Mouse (Mus musculus) lung, embryonic 14.5 days (tissue): ENCODE measurements at regions not wholly inside any gene's neighbourhood (a gene's known extent, or its start where the extent isn't known, plus 50 kb on each side); places are given as distances from the start of the nearest gene placed in this dataset.

Experiments
- ATAC-seq: fragments of 200-750 bp; cut with Nextera tagmentation; 2 replicates; pipeline ENCODE4 v1.8.0; 2017; ENCODE audit warnings: mild to moderate bottlenecking, moderate TSS enrichment, moderate library complexity; ENCODE audit not compliant: insufficient read depth
- DNase-seq: peaks from one replicate; pipeline ENCODE4 v3.0.0-alpha.2; 2015
- H3K27ac ChIP-seq: fragments of 300-500 bp; sonication (generic); 2 replicates; pipeline ENCODE4 v1.5.1; 2014; ENCODE audit warnings: low read depth, mild to moderate bottlenecking, moderate library complexity
- H3K27me3 ChIP-seq: fragments of 300-500 bp; sonication (generic); 2 replicates; pipeline ENCODE4 v1.6.1; 2014; ENCODE audit warnings: low read length, control low read depth; ENCODE audit not compliant: insufficient read depth
- H3K36me3 ChIP-seq: fragments of 300-500 bp; sonication (generic); 2 replicates; pipeline ENCODE4 v1.6.1; 2014; ENCODE audit warnings: control low read depth; ENCODE audit not compliant: insufficient read depth
- H3K4me1 ChIP-seq: fragments of 300-500 bp; sonication (generic); 2 replicates; pipeline ENCODE4 v1.6.1; 2014; ENCODE audit warnings: antibody characterized with exemption, control low read depth; ENCODE audit not compliant: insufficient read depth
- H3K4me2 ChIP-seq: fragments of 300-500 bp; sonication (generic); 2 replicates; pipeline ENCODE4 v1.6.1; 2014; ENCODE audit warnings: mild to moderate bottlenecking
- H3K4me3 ChIP-seq: fragments of 300-500 bp; sonication (generic); 2 replicates; pipeline ENCODE4 v1.5.1; 2014; ENCODE audit warnings: low read depth, low read length
- H3K9ac ChIP-seq: fragments of 300-500 bp; sonication (generic); 2 replicates; pipeline ENCODE4 v1.6.1; 2014
- H3K9me3 ChIP-seq: fragments of 300-500 bp; sonication (generic); 2 replicates; pipeline ENCODE4 v1.6.1; 2016; ENCODE audit warnings: low read depth, low read length, control low read depth
- CTCF ChIP-seq: IDR thresholded peaks from 2 replicates; pipeline ENCODE4 v1.5.1; 2016; ENCODE audit warnings: antibody characterized with exemption, low read depth
- WGBS: fragments of 180-500 bp; shearing (Covaris S2); extraction: QIAGEN DNeasy Blood & Tissue Kit; methylation state at CpG from one replicate; pipeline ENCODE4 v1.1.7; 2014; 5-methylcytosine and 5-hydroxymethylcytosine counted together

- no peak overlapping the region for H3K4me2 ChIP-seq
- no peak overlapping the region for H3K4me3 ChIP-seq
- no peak for TF ChIP-seq CTCF
- 76% methylated on average over 6 of the region's 6 CpGs for WGBS
- no peaks in the 10 kb centered on the region for H3K9me3 ChIP-seq
- H3K9ac ChIP-seq = no peak overlapping the region
- ATAC-seq (no peak), DNase-seq (no peak)
- no peaks in the 10 kb centered on the region for H3K36me3 ChIP-seq
- H3K4me1 ChIP-seq = no peaks in the 10 kb centered on the region
- no peak overlapping the region for H3K27ac ChIP-seq
- no peaks in the 10 kb centered on the region for H3K27me3 ChIP-seq
These were observed 51.3 kb upstream of the Mki67 start for GRCm38 (mm10) chr7:135767493-135767892.

- H3K27me3 ChIP-seq = no peaks in the 10 kb centered on the region
- H3K9ac ChIP-seq = no peak overlapping the region
- 88% methylated on average over 11 of the region's 11 CpGs for WGBS
- H3K36me3 ChIP-seq = no peaks in the 10 kb centered on the region
- no peak for TF ChIP-seq CTCF
- ATAC-seq (no peak), DNase-seq (no peak)
- no peak overlapping the region for H3K4me3 ChIP-seq
- no peak overlapping the region for H3K4me2 ChIP-seq
- H3K9me3 ChIP-seq = no peaks in the 10 kb centered on the region
- no peak overlapping the region for H3K27ac ChIP-seq
- no peaks in the 10 kb centered on the region for H3K4me1 ChIP-seq
These were observed 51.9 kb upstream of the Mki67 start for GRCm38 (mm10) chr7:135768064-135768463.

GRCm38 (mm10) chr7:135768592-135768991 lies 52.4 kb upstream of the Mki67 start:
- no peaks in the 10 kb centered on the region for H3K36me3 ChIP-seq
- no peaks in the 10 kb centered on the region for H3K27me3 ChIP-seq
- H3K4me2 ChIP-seq = no peak overlapping the region
- 4% methylated on average over 3 of the region's 3 CpGs for WGBS
- no peaks in the 10 kb centered on the region for H3K9me3 ChIP-seq
- no peaks in the 10 kb centered on the region for H3K4me1 ChIP-seq
- H3K9ac ChIP-seq = no peak overlapping the region
- no peak overlapping the region for H3K27ac ChIP-seq
- DNase-seq = peak; percentile 96
- ATAC-seq = peak; percentile 80
- TF ChIP-seq CTCF = peak; percentile 87
- no peak overlapping the region for H3K4me3 ChIP-seq

- H3K4me1 ChIP-seq = no peaks in the 10 kb centered on the region
- WGBS = 52% methylated on average over 21 of the region's 21 CpGs
- no peaks in the 10 kb centered on the region for H3K27me3 ChIP-seq
- H3K4me3 ChIP-seq = no peak overlapping the region
- no peak overlapping the region for H3K27ac ChIP-seq
- no peaks in the 10 kb centered on the region for H3K36me3 ChIP-seq
- DNase-seq (peak; percentile 26), ATAC-seq (no peak)
- no peak for TF ChIP-seq CTCF
- H3K9ac ChIP-seq = no peak overlapping the region
- H3K4me2 ChIP-seq = 0 out of 2 replicates have a peak overlapping the region, but pooled peaks have one; percentile 10
- no peaks in the 10 kb centered on the region for H3K9me3 ChIP-seq
These were observed 53.0 kb upstream of the Mki67 start for GRCm38 (mm10) chr7:135769082-135769673.

- Histone ChIP-seq H3K4me1 (no peaks in the 10 kb centered on the region), H3K27me3 (no peaks in the 10 kb centered on the region), H3K36me3 (no peaks in the 10 kb centered on the region), H3K9ac (no peak overlapping the region), H3K4me2 (no peak overlapping the region), H3K9me3 (no peaks in the 10 kb centered on the region), H3K4me3 (no peak overlapping the region), H3K27ac (no peak overlapping the region)
- ATAC-seq (no peak), DNase-seq (no peak)
- 67% methylated on average over 6 of the region's 6 CpGs for WGBS
- no peak for TF ChIP-seq CTCF
These were observed 53.9 kb upstream of the Mki67 start for GRCm38 (mm10) chr7:135770051-135770450.

GRCm38 (mm10) chr7:135775832-135776433 lies 59.8 kb upstream of the Mki67 start:
- Histone ChIP-seq H3K27ac (no peak overlapping the region), H3K36me3 (no peaks in the 10 kb centered on the region), H3K4me3 (no peak overlapping the region), H3K4me1 (no peaks in the 10 kb centered on the region), H3K4me2 (no peak overlapping the region), H3K27me3 (no peaks in the 10 kb centered on the region), H3K9me3 (no peaks in the 10 kb centered on the region), H3K9ac (no peak overlapping the region)
- no peak for TF ChIP-seq CTCF
- DNase-seq (no peak), ATAC-seq (no peak)
- WGBS = 50% methylated on average over 7 of the region's 7 CpGs

- Histone ChIP-seq H3K4me1 (no peaks in the 10 kb centered on the region), H3K36me3 (no peaks in the 10 kb centered on the region), H3K9ac (no peak overlapping the region), H3K27me3 (no peaks in the 10 kb centered on the region), H3K4me3 (no peak overlapping the region), H3K4me2 (no peak overlapping the region), H3K27ac (no peak overlapping the region), H3K9me3 (no peaks in the 10 kb centered on the region)
- 73% methylated on average over 1 of the region's 1 CpGs for WGBS
- no peak for ATAC-seq
- DNase-seq = no peak
- TF ChIP-seq CTCF = no peak
These were observed 74.0 kb upstream of the Mki67 start for GRCm38 (mm10) chr7:135790167-135790566.

GRCm38 (mm10) chr7:135790978-135791377 lies 74.8 kb upstream of the Mki67 start:
- WGBS = 4% methylated on average over 3 of the region's 3 CpGs
- ATAC-seq = 0 out of 2 replicates have a peak, but pooled peaks have one; percentile 56
- Histone ChIP-seq H3K4me1 (no peaks in the 10 kb centered on the region), H3K27me3 (no peaks in the 10 kb centered on the region), H3K9me3 (no peaks in the 10 kb centered on the region), H3K36me3 (no peaks in the 10 kb centered on the region), H3K9ac (no peak overlapping the region), H3K4me2 (no peak overlapping the region), H3K4me3 (no peak overlapping the region), H3K27ac (no peak overlapping the region)
- TF ChIP-seq CTCF = peak; percentile 97
- DNase-seq = peak; percentile 85
